Mouse (Mus musculus) forebrain, postnatal 0 days (tissue): ENCODE data around the gene Mon1a. TPM values are rescaled to one million over a fixed set of nuclear protein-coding genes. Genes with fewer than 3 reads are reported as not detected.

Experiments used
- ATAC-seq: fragments of 200-750 bp; cut with Nextera tagmentation; 2 replicates; pipeline ENCODE4 v1.8.0; 2017; ENCODE audit warnings: mild to moderate bottlenecking, moderate library complexity
- DNase-seq: peaks from one replicate; pipeline ENCODE4 v3.0.0-alpha.2; 2015
- H3K27ac ChIP-seq: fragments of 300-500 bp; sonication (generic); 2 replicates; pipeline ENCODE4 v1.5.1; 2014; ENCODE audit warnings: low read depth, mild to moderate bottlenecking, antibody characterized with exemption, low read length, moderate library complexity, mixed read lengths
- H3K27me3 ChIP-seq: fragments of 300-500 bp; sonication (generic); 2 replicates; pipeline ENCODE4 v1.6.1; 2014; ENCODE audit warnings: mild to moderate bottlenecking, low read length, mixed read lengths; ENCODE audit not compliant: insufficient read depth
- H3K36me3 ChIP-seq: fragments of 300-500 bp; sonication (generic); 2 replicates; pipeline ENCODE4 v1.6.1; 2014; ENCODE audit warnings: mild to moderate bottlenecking, moderate library complexity; ENCODE audit not compliant: insufficient read depth
- H3K4me1 ChIP-seq: fragments of 300-500 bp; sonication (generic); 2 replicates; pipeline ENCODE4 v1.6.1; 2014; ENCODE audit warnings: antibody characterized with exemption; ENCODE audit not compliant: insufficient read depth
- H3K4me2 ChIP-seq: fragments of 300-500 bp; sonication (generic); 2 replicates; pipeline ENCODE4 v1.6.1; 2014; ENCODE audit warnings: low read depth, mild to moderate bottlenecking, moderate library complexity
- H3K4me3 ChIP-seq: fragments of 300-500 bp; sonication (generic); 2 replicates; pipeline ENCODE4 v1.5.1; 2014; ENCODE audit warnings: low read depth, low read length, mixed read lengths
- H3K9ac ChIP-seq: fragments of 300-500 bp; sonication (generic); 2 replicates; pipeline ENCODE4 v1.6.1; 2014; ENCODE audit warnings: mild to moderate bottlenecking
- H3K9me3 ChIP-seq: fragments of 300-500 bp; sonication (generic); 2 replicates; pipeline ENCODE4 v1.6.1; 2016; ENCODE audit warnings: low read length
- CTCF ChIP-seq: sonication (generic); IDR thresholded peaks from 2 replicates; pipeline ENCODE4 v1.5.1; 2016; ENCODE audit warnings: antibody characterized with exemption, control low read depth, low read depth
- WGBS: fragments of 180-500 bp; shearing (Covaris S2); extraction: QIAGEN DNeasy Blood & Tissue Kit; methylation state at CpG from one replicate; pipeline ENCODE4 v1.1.7; 2014; 5-methylcytosine and 5-hydroxymethylcytosine counted together
- polyA plus RNA-seq: library from polyadenylated mRNA; unstranded; fragments of >200 nt; fragmentation: Nextera tagmentation; extraction: Ambion mirVana; gene quantifications from 2 replicates; pipeline ENCODE4 v1.2.1, GENCODE M21; 2015
- total RNA-seq: library from RNA; depleted of rRNA; stranded (reverse); fragments of >200 nt; gene quantifications from 2 replicates; pipeline ENCODE4 v1.2.3, GENCODE M21; 2014

Gene Mon1a
- total and polyA plus RNA-seq, 2 experiments from 2014 or later, result 17.4 to 18.9 TPM

GRCm38 (mm10) chr9:107907801-107908120, 19.8 kb downstream of the Mon1a start:
- Histone ChIP-seq H3K9ac (no peak overlapping the region), H3K4me1 (no peaks in the 10 kb centered on the region; the same call in 1 of the 2 replicates), H3K27me3 (no peaks in the 10 kb centered on the region), H3K27ac (no peak overlapping the region), H3K4me2 (no peak overlapping the region), H3K36me3 (peaks cover 2% of the 10 kb centered on the region), H3K4me3 (no peak overlapping the region), H3K9me3 (no peaks in the 10 kb centered on the region)
- no peak for ATAC-seq
- DNase-seq, result no peak
- WGBS, result 81% methylated on average over 14 of the region's 14 CpGs
- no peak for TF ChIP-seq CTCF

GRCm38 (mm10) chr9:107908410-107909158, 20.6 kb downstream of the Mon1a start:
- Histone ChIP-seq H3K4me1 (no peaks in the 10 kb centered on the region; the same call in 1 of the 2 replicates), H3K9me3 (no peaks in the 10 kb centered on the region), H3K4me2 (no peak overlapping the region), H3K9ac (no peak overlapping the region), H3K36me3 (no peaks in the 10 kb centered on the region), H3K27ac (no peak overlapping the region), H3K4me3 (no peak overlapping the region), H3K27me3 (no peaks in the 10 kb centered on the region)
- ATAC-seq (no peak), DNase-seq (no peak)
- 24% methylated on average over 18 of the region's 18 CpGs for WGBS
- TF ChIP-seq CTCF, result no peak

- 91% methylated on average over 15 of the region's 15 CpGs for WGBS
- H3K27me3 ChIP-seq, result no peaks in the 10 kb centered on the region
- no peak overlapping the region for H3K4me3 ChIP-seq
- ATAC-seq (no peak), DNase-seq (no peak)
- no peaks in the 10 kb centered on the region for H3K9me3 ChIP-seq
- no peak overlapping the region for H3K9ac ChIP-seq
- H3K4me2 ChIP-seq, result no peak overlapping the region
- TF ChIP-seq CTCF, result no peak
- H3K27ac ChIP-seq, result no peak overlapping the region
- H3K36me3 ChIP-seq, result no peaks in the 10 kb centered on the region
- no peaks in the 10 kb centered on the region; the same call in 1 of the 2 replicates for H3K4me1 ChIP-seq
Measured at GRCm38 (mm10) chr9:107910025-107910769, 22.2 kb downstream of the Mon1a start.

- Histone ChIP-seq H3K4me2 (no peak overlapping the region), H3K9me3 (no peaks in the 10 kb centered on the region), H3K27ac (no peak overlapping the region), H3K4me1 (no peaks in the 10 kb centered on the region), H3K27me3 (no peaks in the 10 kb centered on the region), H3K36me3 (no peaks in the 10 kb centered on the region), H3K4me3 (no peak overlapping the region), H3K9ac (no peak overlapping the region)
- WGBS, result 86% methylated on average over 16 of the region's 16 CpGs
- DNase-seq, result no peak
- no peak for TF ChIP-seq CTCF
- no peak for ATAC-seq
Measured at GRCm38 (mm10) chr9:107914764-107915420, 26.9 kb downstream of the Mon1a start.

- H3K27me3 ChIP-seq, result no peaks in the 10 kb centered on the region
- H3K4me2 ChIP-seq, result no peak overlapping the region
- H3K4me3 ChIP-seq, result no peak overlapping the region
- H3K9me3 ChIP-seq, result no peaks in the 10 kb centered on the region
- H3K4me1 ChIP-seq, result no peaks in the 10 kb centered on the region
- peak; percentile 50 for ATAC-seq
- WGBS, result 29% methylated on average over 13 of the region's 13 CpGs
- no peak for TF ChIP-seq CTCF
- no peak overlapping the region for H3K9ac ChIP-seq
- DNase-seq, result peak; percentile 71
- no peaks in the 10 kb centered on the region for H3K36me3 ChIP-seq
- peak overlapping the region; percentile 22; the same call in 1 of the 2 replicates for H3K27ac ChIP-seq
Measured at GRCm38 (mm10) chr9:107917895-107918608, 30.1 kb downstream of the Mon1a start.

GRCm38 (mm10) chr9:107918884-107919283, 30.9 kb downstream of the Mon1a start:
- no peaks in the 10 kb centered on the region for H3K36me3 ChIP-seq
- H3K27ac ChIP-seq, result peak overlapping the region; percentile 22; the same call in 1 of the 2 replicates
- no peaks in the 10 kb centered on the region for H3K9me3 ChIP-seq
- H3K9ac ChIP-seq, result no peak overlapping the region
- H3K4me1 ChIP-seq, result no peaks in the 10 kb centered on the region
- no peak for TF ChIP-seq CTCF
- no peak overlapping the region for H3K4me2 ChIP-seq
- H3K4me3 ChIP-seq, result no peak overlapping the region
- ATAC-seq, result no peak
- 78% methylated on average over 6 of the region's 6 CpGs for WGBS
- H3K27me3 ChIP-seq, result no peaks in the 10 kb centered on the region
- DNase-seq, result no peak
